Mouse (Mus musculus): Measurements from ENCODE around the gene Gm10300. TPM values are rescaled to one million over a fixed set of nuclear protein-coding genes. Genes with fewer than 3 reads are reported as not detected.

The Gm10300 gene
- polyA plus RNA-seq, 1 experiment from 2014 or later: 0.18 TPM

DNA sequence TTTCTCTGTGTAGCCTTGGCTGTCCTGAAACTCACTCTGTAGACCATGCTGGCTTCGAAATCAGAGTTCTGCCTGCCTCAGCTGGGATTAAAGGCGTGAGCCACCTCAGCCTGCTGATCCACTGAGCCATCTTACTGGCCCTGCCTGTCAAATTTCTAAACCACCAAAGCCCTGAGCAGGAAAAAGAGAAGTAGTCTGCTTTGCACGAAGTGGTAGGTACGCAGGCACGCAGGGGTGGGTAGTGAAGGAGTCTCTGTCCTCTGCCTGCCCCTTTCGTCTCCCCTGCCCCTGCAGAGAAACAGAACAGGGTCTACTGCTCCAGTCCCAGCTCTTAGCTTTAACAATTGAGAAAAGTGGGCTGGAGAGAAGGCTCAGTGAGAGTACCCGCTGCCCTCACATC is 10.6 kb downstream of the Gm10300 start:
- Histone ChIP-seq H3K4me2 (replicated peaks; ENCODE audit: low read depth, low read length) (no peak overlapping the region), H3K27me3 (replicated peaks; ENCODE audit: insufficient read depth, low read length) (no peaks in the 10 kb centered on the region), H3K36me3 (ENCODE audit: insufficient read depth, low read length) (no peaks in the 10 kb centered on the region), H3K4me3 (ENCODE audit: low read depth, low read length) (no peak overlapping the region), H3K9me3 (ENCODE audit: low read length) (no peaks in the 10 kb centered on the region), H3K9ac (replicated peaks; ENCODE audit: low read depth) (no peak overlapping the region), H3K4me1 (ENCODE audit: insufficient read depth, low read depth, low read length) (no peaks in the 10 kb centered on the region), H3K27ac (ENCODE audit: low read length) (no peak overlapping the region)
- 76% methylated on average over 7 of the region's 7 CpGs for WGBS
- TF ChIP-seq EP300 (IDR thresholded peaks at IDR 0.05) (no peak), CTCF (IDR thresholded peaks at IDR 0.05) (no peak)
- ATAC-seq: no peak
- no peak for DNase-seq (ENCODE audit: low spot score)

- no peaks in the 10 kb centered on the region for H3K4me1 ChIP-seq (ENCODE audit: insufficient read depth, low read depth, low read length)
Measured at GRCm38 (mm10) chr4:132088921-132089320, 14.4 kb downstream of the Gm10300 start.

DNA sequence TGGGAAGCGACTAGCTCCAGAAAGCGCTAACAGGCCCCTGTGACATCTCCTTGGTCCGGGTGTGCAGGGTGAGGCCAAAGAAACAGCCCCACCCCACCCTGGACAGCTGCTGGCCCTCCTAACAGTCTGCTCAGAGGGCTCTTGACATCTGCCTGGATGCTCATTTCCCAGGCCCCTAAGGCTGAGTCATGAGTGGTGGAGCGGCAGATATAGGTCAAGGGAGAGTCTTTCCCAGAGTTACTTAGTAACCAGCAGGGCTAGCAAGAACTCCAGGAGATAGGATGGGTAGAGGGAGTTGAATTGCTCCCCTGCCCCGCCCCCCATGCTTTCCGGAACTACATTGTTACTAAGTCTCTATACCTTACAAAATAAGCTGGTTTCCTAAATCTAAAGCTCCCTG is 18.6 kb downstream of the Gm10300 start:
- no peak overlapping the region for H3K4me3 ChIP-seq (ENCODE audit: low read depth, low read length)
- H3K27me3 ChIP-seq (replicated peaks; ENCODE audit: insufficient read depth, low read length): no peaks in the 10 kb centered on the region
- H3K9me3 ChIP-seq (ENCODE audit: low read length): no peaks in the 10 kb centered on the region
- H3K36me3 ChIP-seq (ENCODE audit: insufficient read depth, low read length): no peaks in the 10 kb centered on the region
- 68% methylated on average over 6 of the region's 6 CpGs for WGBS
- no peaks in the 10 kb centered on the region for H3K4me1 ChIP-seq (ENCODE audit: insufficient read depth, low read depth, low read length)
- no peak overlapping the region for H3K4me2 ChIP-seq (replicated peaks; ENCODE audit: low read depth, low read length)
- ATAC-seq (no peak), DNase-seq (ENCODE audit: low spot score) (no peak)
- TF ChIP-seq CTCF (IDR thresholded peaks at IDR 0.05): no peak
- TF ChIP-seq EP300 (IDR thresholded peaks at IDR 0.05): no peak
- no peak overlapping the region for H3K27ac ChIP-seq (ENCODE audit: low read length)
- no peak overlapping the region for H3K9ac ChIP-seq (replicated peaks; ENCODE audit: low read depth)

More at GRCm38 (mm10) chr4:132088921-132089320, 14.4 kb downstream of the Gm10300 start:
- Histone ChIP-seq H3K27me3 (replicated peaks; ENCODE audit: insufficient read depth, low read length) (no peaks in the 10 kb centered on the region), H3K36me3 (ENCODE audit: insufficient read depth, low read length) (no peaks in the 10 kb centered on the region), H3K4me3 (ENCODE audit: low read depth, low read length) (no peak overlapping the region), H3K4me2 (replicated peaks; ENCODE audit: low read depth, low read length) (no peak overlapping the region), H3K27ac (ENCODE audit: low read length) (no peak overlapping the region), H3K9ac (replicated peaks; ENCODE audit: low read depth) (no peak overlapping the region), H3K9me3 (ENCODE audit: low read length) (no peaks in the 10 kb centered on the region)
- peak; percentile 15; the same call in 1 of the 2 replicates for TF ChIP-seq EP300 (IDR thresholded peaks at IDR 0.05)
- TF ChIP-seq CTCF (IDR thresholded peaks at IDR 0.05): peak; percentile 95
- WGBS: 15% methylated on average over 7 of the region's 7 CpGs
- DNase-seq (ENCODE audit: low spot score) (peak; percentile 88), ATAC-seq (peak; percentile 73)

DNA sequence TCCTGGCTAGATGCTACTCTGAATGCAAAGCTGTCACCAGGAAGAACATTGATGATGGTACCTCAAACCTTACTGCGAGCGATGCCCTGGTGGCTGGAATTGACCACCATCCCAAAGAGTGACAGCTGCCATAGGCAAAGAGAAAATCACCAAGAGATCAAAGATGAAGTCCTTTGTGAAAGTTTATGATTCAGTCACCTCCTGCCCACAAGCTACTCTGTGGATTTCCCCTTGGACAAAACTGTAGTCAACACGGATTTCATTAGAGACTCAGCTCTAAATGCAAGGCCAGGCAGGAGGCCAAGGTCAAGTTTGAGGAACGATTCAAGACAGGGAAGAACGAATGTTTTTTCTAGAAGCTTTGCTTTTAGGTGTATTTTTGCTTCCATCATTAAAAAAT is 19.4 kb downstream of the Gm10300 start:
- 74% methylated on average over 5 of the region's 5 CpGs for WGBS
- no peak overlapping the region for H3K27ac ChIP-seq (ENCODE audit: low read length)
- no peaks in the 10 kb centered on the region for H3K36me3 ChIP-seq (ENCODE audit: insufficient read depth, low read length)
- H3K4me2 ChIP-seq (replicated peaks; ENCODE audit: low read depth, low read length): no peak overlapping the region
- TF ChIP-seq CTCF (IDR thresholded peaks at IDR 0.05): no peak
- TF ChIP-seq EP300 (IDR thresholded peaks at IDR 0.05): no peak
- DNase-seq (ENCODE audit: low spot score): no peak
- H3K9ac ChIP-seq (replicated peaks; ENCODE audit: low read depth): no peak overlapping the region
- H3K4me1 ChIP-seq (ENCODE audit: insufficient read depth, low read depth, low read length): no peaks in the 10 kb centered on the region
- no peak for ATAC-seq
- no peaks in the 10 kb centered on the region for H3K27me3 ChIP-seq (replicated peaks; ENCODE audit: insufficient read depth, low read length)
- no peak overlapping the region for H3K4me3 ChIP-seq (ENCODE audit: low read depth, low read length)
- H3K9me3 ChIP-seq (ENCODE audit: low read length): no peaks in the 10 kb centered on the region

GRCm38 (mm10) chr4:132095043-132095442 is 20.5 kb downstream of the Gm10300 start:
- Histone ChIP-seq H3K9ac (replicated peaks; ENCODE audit: low read depth) (no peak overlapping the region), H3K4me3 (ENCODE audit: low read depth, low read length) (no peak overlapping the region), H3K27me3 (replicated peaks; ENCODE audit: insufficient read depth, low read length) (no peaks in the 10 kb centered on the region), H3K9me3 (ENCODE audit: low read length) (no peaks in the 10 kb centered on the region), H3K4me2 (replicated peaks; ENCODE audit: low read depth, low read length) (no peak overlapping the region), H3K4me1 (ENCODE audit: insufficient read depth, low read depth, low read length) (no peaks in the 10 kb centered on the region), H3K36me3 (ENCODE audit: insufficient read depth, low read length) (no peaks in the 10 kb centered on the region), H3K27ac (ENCODE audit: low read length) (no peak overlapping the region)
- TF ChIP-seq EP300 (IDR thresholded peaks at IDR 0.05) (no peak), CTCF (IDR thresholded peaks at IDR 0.05) (no peak)
- no peak for ATAC-seq
- 68% methylated on average over 7 of the region's 7 CpGs for WGBS
- no peak for DNase-seq (ENCODE audit: low spot score)

DNA sequence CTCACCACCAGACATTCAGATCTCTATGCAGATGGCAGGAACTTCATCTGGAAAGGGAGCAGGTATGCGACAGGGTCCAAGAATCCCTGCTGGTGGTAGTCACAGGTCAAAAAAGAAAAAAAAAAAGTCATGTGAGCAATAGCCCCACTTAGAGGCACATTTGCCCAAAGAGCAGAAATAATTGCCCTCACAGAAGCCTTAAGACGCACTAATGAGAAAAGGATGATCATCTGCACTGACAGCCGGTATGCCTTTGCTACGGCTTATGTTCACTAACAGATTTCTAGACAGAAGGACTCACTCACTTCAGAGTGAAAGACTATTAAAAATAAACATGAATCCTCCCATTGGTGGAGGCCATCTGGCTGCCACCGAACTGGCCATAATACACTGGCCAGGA is 25.1 kb downstream of the Gm10300 start:
- Histone ChIP-seq H3K4me2 (replicated peaks; ENCODE audit: low read depth, low read length) (no peak overlapping the region), H3K27ac (ENCODE audit: low read length) (no peak overlapping the region), H3K4me1 (ENCODE audit: insufficient read depth, low read depth, low read length) (no peaks in the 10 kb centered on the region), H3K9ac (replicated peaks; ENCODE audit: low read depth) (no peak overlapping the region), H3K9me3 (ENCODE audit: low read length) (no peaks in the 10 kb centered on the region), H3K27me3 (replicated peaks; ENCODE audit: insufficient read depth, low read length) (no peaks in the 10 kb centered on the region), H3K36me3 (ENCODE audit: insufficient read depth, low read length) (no peaks in the 10 kb centered on the region), H3K4me3 (ENCODE audit: low read depth, low read length) (no peak overlapping the region)
- ATAC-seq: no peak
- TF ChIP-seq EP300 (IDR thresholded peaks at IDR 0.05) (no peak), CTCF (IDR thresholded peaks at IDR 0.05) (no peak)
- no peak for DNase-seq (ENCODE audit: low spot score)
- WGBS: 55% methylated on average over 5 of the region's 5 CpGs

GRCm38 (mm10) chr4:132101152-132101551 is 26.7 kb downstream of the Gm10300 start:
- no peaks in the 10 kb centered on the region for H3K9me3 ChIP-seq (ENCODE audit: low read length)
- no peak overlapping the region for H3K9ac ChIP-seq (replicated peaks; ENCODE audit: low read depth)
- no peak for ATAC-seq
- 18% methylated on average over 3 of the region's 3 CpGs for WGBS
- H3K4me1 ChIP-seq (ENCODE audit: insufficient read depth, low read depth, low read length): no peaks in the 10 kb centered on the region
- DNase-seq (ENCODE audit: low spot score): peak; percentile 48
- TF ChIP-seq CTCF (IDR thresholded peaks at IDR 0.05) (peak; percentile 64), EP300 (IDR thresholded peaks at IDR 0.05) (no peak)
- H3K4me2 ChIP-seq (replicated peaks; ENCODE audit: low read depth, low read length): no peak overlapping the region
- H3K36me3 ChIP-seq (ENCODE audit: insufficient read depth, low read length): no peaks in the 10 kb centered on the region
- no peak overlapping the region for H3K4me3 ChIP-seq (ENCODE audit: low read depth, low read length)
- H3K27ac ChIP-seq (ENCODE audit: low read length): no peak overlapping the region
- no peaks in the 10 kb centered on the region for H3K27me3 ChIP-seq (replicated peaks; ENCODE audit: insufficient read depth, low read length)

Data from lung, postnatal 0 days (tissue).